Mouse (Mus musculus) urinary bladder, postnatal 25 days (tissue): ENCODE measurements around the gene Stox2.

ENCODE experiments used
- DNase-seq: peaks from one replicate; pipeline ENCODE4 v3.0.0; 2022; ENCODE audit warnings: low spot score

The Stox2 gene

DNA sequence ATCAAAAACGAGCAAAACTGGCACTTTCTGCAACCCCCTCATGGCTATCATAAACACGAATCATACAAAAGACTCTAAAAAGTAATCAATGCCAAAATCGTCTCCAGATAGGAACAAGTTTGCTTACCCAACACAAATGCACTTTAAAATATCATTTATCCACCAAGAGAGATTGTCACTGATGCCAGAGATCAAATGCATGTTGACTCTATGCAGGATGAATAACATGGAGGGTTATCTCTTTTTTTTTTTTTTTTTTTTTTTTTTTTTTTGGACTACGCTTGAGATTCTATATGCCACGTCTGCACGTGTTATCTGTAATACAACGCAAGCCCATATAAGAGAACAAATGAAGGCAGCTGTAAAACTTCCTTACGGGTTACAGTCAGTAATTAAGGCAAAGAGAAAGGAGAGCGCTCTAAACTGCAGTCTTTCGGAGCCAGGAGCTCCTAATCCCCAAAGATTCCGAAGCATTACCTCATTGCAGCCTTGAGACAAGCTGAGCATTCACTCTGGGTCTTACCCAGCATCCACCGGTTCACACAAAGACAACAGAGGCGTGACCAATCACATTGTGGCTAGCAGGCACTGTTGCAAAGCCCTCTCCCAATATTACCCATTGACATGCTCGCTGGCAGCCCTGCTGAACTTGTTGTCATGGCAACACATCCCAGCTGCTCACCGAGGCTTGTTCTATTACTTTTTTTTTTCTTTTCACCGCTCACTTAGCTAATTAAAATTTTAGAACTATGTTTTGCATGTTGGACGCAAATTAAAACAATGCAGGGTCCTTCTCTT is 203.8 kb downstream of the Stox2 start:
- DNase-seq = peak; percentile 14

DNA sequence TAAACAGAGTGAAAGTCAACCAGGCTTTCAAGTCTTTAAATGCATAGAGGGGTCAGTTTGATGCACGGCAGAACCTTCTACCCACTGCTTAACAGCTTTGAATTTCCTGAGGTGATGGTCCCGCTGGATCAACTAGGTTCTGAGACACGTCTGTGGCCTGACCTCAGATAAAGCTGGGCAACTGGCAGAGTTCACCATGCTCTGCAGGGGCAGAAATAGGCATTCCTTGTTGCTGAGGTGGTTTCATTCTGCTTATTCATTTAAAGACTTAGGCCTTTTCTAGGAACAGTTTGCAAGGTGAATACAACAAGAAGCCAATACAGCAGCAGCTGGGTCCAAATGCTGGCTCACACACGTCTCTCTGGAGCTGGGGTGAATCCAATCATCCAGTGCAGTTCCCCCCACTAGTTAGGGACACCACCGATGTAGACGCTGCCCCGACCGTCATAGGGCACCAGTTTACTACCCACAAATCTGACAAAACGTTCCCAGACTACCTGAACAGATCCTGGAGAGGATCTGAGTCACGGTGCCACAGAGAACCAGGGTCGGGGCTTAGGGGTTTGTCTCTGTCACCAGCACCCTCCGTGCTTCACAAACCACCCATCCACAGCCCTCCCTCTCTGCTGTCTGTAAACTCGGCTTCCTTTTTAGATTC is 204.6 kb downstream of the Stox2 start:
- no peak for DNase-seq

DNA sequence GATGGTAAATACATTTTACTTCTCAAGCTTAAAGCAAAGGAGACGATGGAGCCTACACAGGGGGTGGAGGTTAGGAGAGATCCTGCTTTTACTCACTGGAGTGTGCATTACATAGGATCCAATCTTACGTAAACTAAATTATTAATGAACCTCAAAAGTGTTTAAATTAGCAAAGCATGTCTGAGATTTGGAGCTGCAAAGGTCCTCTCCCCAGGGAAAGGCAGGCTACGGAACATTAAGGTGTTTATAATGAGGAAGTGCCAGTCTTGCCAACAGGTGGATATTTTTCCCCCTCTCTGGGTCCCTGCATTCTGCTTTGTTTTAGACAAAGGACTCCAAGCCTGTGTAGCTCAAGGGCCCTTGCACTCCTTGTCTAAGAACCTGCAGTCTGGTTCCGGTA is 205.3 kb downstream of the Stox2 start:
- DNase-seq = no peak

DNA sequence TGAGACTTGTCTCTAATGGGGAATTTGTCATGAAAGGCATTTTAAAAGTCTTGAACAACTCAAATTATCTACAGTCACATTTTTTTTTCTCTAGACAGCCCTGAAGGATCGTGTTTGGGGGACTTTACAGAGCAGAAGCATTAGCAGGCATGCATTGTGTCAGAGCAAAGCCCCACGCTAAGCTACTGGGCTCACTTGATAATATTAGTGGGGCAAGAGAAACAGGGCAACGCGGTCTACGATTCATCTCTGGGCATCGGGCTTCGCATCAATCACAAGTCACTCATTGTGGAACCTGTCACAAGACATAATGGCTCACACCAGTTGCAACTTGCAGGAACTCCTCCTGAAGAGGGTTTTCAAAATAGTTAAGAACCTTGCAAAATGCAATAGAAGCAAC is 205.9 kb downstream of the Stox2 start:
- no peak for DNase-seq

DNA sequence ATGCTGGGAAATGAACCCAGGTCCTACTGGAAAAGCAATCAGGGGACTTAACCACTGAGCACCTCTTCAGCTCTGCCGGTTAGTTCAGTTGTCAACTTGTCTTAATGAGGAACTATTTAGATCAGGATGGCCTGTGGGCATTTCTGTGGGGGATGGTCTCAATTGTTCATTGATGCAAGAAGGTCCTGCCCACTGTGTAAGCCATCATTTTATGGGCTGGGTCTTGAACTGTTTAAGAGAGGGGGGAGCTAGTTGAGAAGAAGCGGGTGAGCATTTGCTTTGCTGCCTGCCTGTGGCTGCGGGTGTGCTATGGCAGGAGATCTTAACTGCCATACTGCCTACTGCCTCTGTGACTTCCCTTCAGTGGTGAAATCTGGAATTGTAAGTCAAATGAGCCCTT is 214.1 kb downstream of the Stox2 start:
- no peak for DNase-seq

DNA sequence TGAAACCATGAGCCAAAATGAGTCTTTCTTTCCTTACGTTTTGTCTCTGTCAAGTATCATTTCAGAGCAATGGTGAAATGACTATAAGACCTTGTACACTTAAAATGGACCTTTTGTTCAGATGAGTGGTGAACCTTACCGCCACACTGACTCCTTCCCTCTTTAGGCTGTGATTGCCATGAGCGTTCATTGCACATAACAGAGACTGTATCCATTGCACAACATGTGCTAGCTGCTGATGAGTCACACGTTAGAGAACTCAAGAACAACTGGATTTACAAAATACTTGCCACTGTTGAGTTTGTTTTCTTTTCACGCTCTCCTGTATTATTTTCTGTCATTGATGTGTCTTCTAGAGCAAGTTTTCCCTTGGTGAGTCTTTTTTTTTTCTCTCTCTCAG is 216.1 kb downstream of the Stox2 start:
- DNase-seq = no peak

DNA sequence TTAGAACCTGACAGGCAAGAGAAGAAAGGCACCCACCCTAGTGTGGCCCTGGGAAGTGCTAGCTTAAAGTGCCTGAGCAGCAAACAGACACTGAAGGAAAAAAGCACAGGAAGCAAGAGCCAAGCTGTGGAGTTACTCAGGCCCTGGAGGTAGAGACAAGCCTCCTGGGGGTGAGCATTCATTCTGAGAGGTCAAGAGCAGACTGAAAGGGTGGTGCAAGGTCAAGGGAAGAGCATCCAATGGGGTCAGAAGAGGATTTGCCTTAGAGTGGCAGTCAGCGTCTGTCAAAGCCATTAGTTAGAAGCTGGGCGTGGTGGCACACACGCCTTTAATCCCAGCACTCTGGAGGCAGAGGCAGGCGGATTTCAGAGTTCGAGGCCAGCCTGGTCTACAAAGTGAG is 224.3 kb downstream of the Stox2 start:
- no peak for DNase-seq

DNA sequence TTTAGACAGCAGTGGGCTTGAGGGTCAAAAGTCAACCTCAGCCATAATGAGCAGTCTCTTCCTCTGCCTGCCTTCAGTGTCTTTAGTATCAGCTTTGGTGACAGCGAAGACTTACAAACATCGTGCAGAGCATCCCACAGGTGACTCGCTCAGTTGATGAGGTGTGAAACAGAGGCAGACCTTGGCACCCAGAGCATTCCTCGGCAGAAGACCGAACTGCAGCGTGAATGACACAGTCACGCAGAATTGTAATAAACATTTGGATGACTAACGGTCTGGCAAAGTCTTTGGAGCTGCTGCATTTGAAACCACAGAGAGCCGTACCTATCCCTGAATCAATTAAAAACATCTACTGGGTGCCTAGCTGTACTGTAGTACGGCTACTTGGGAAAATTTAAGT is 225.0 kb downstream of the Stox2 start:
- no peak for DNase-seq

DNA sequence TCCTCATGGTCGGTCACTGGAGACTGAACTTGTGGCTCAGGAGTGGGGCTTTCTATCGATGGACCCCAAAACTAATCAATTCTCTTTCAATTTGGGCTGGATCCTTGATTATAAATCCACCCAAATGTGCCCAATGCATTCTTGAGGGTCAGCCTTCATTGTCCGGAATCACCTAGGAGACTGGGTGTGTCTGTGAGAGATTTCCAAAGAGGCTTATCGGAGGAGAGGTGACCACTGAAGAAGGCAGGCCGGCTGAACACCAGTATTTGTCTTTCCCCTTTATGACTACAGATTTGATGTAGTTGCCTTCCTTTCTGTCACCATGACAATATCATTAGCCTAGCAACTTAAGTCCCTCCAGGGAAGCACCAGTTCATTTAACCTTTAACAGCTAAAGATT is 225.8 kb downstream of the Stox2 start:
- DNase-seq = no peak

DNA sequence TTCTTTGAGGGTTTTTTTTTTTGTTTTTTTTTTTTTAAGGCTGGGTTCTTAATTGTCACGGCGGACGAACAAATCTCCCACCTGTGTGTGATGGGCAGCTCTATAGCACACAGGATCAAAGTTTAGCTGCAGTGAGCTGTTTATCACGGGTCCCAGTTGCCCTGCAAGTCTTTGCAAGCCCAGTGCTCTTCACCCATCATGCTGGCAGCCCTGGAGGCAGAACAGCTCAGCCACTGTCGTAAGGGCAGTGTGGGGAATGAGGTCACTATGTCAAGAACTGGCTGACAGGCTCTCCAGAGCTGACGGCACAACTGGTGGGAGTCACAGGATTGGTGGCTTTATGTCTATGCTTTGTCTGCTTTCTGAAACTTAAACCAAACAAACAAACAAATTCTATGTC is 227.6 kb downstream of the Stox2 start:
- peak; percentile 13 for DNase-seq

DNA sequence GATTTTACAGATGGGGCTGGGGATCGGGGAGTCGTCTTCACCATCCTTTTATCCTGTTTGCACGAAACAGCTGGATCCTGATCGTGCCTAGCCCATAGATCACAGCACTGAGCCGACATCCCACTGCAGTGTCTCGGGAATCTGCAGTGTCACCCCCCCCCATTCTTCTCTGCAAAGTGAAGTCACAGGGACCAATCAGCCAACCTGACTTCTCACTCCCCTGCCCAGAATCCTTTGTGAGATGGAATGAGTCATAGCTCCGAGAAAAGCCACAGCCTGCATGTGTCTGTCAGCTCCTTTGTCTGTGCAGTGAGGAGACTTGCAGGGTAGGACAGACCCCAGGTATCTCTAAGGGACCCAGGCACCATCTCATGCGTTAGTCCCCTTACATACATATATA is 228.1 kb downstream of the Stox2 start:
- DNase-seq = no peak

DNA sequence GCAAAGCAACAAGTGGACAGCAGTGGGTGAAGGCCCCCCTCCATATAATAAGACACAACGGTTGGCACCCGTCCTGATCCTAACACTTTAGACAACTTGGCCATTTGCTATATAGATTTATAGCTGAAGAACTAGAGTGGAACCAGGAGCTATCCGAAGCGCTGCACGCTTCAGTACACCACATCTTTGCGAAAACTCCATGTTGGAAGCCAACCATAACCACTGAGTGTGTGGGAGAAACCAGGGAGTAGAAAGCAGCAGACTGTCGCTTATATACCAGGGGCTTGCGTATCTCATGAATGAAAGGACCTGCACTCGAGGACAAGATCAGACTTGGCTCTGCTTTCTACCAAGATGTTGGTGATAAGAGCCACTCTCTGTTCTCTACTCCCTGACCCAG is 234.0 kb downstream of the Stox2 start:
- DNase-seq = no peak

DNA sequence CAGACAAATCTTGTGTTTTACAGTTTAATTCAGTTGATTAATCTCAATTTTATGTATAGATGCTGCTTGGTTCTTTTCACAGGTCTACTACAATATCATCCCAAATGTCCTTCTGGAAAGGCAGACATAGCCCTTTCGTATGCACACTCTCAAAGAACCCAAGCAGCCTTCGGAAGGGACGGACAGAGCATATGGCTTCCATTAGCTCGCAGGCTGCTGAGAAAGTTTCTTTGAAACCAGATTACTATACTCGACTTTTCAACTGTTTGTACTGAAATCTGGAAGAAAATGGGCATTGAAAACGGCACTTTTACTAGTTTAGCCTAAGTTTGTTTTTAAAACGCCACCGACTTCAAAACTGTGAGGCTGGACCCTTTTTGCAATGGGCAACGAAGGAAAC is 234.9 kb downstream of the Stox2 start:
- DNase-seq = no peak

DNA sequence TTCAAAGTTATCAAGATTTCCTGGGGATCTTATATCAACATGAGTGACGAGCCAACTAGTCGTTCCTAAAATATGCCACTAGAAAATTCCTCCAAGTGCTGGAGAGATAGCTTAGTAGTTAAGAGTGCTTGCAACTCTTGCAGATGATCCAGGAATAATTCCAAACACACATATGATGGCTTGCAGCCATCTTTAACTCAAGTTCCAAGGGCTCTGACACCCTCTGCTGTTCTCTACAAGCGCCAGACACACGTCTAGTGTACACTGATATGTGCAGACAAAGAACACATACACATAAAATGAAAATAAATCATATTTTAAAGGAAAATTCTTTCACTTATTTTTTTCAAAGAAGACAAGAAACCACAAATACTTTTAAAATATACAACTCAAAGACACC is 237.9 kb downstream of the Stox2 start:
- no peak for DNase-seq

DNA sequence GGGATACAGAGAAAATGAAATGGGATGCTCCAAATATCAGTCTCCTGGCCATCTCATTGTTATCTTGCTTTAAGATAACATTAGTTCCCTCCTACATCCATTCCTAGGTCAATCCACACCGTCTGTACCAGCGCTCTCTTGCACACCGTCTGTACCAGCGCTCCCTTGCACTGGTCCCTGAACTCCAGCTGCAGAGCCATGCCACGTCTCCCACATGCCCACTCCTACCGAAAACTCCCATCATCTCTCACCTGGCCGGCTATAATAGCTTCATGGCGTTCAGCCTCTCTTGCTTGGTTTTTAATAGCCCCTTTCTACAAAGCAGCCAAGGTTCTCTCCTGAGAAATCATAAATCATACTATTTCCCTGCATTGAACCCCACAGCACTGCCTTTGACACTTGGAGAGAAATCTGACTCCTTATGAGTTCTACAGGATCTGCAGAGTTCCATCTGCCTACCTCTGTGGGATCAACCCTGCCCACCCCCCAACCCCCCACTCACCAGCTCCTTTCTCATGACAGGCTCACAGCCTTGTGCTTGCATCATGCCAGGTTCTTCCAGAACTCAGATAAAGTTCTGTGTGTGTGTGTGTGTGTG is 239.4 kb downstream of the Stox2 start:
- no peak for DNase-seq

DNA sequence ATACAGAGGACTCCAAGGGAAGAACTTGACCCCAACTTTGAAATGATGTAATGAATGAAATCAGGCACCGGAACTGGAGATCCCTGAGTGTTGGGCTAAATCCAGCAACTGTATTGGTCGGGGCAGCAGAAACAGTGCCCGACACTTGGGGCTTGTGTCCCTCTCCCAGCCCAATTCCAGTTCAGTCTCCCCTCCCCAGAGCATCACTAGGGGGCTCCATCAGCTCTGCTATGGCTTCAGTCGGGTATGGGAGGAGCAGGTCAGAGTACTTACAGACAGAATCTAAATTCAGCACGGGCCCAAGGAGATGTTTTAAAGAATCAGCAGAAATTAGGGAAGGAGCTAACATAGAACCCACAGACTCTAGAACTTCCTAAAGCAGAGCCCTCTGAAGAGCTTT is 240.7 kb downstream of the Stox2 start:
- no peak for DNase-seq

DNA sequence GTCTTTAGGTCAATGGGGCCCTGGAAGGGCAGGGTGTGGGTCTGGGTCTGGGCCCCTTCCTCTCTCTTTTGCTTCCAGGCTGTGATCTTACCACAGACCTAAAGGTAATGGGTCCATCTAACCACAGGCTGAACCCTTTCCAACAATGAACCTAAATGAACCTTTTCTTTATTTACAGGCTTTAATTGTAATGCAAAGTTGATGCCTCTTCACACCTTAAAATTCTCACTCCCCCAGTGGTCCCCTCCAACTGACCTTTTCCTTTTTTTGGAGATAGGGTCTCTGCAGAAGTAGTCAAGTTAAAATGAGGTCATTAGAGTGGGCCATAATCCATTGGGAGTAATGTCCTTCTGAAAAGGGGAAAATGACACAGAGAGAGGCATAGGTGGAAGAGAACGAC is 249.8 kb downstream of the Stox2 start:
- no peak for DNase-seq

DNA sequence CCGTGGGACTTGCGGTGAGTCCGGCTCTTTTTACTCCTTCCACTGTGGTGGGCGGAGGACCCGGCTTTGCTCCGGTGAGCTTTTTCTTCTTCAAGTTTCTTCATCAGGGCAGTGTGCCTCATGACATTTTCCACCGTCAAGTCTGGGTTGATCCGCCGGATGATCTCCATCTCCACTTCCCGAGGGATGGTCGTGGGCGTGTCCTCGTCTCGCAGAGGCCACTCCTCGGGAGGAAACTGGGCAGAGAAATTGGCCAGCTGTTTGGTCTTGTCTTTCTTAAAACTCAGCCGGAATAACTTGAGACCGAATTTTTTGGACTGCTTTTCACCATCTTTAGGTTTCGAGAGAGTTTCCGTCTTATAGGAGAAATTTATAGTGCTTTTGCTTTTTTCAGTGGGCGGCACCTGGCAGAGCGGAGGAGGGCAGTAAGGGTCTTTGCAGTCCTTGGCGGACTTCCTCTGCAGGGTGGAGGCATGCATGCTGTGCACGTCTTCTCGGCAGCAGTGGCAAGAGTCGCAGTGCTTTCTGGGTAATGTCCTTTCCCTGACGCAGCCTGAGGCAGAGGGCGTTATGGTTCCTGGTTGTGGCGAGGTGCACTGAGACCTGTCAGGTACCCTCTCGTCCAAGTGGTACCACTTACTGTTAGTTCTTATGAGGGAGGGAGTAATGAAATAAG is 252.7 kb downstream of the Stox2 start:
- DNase-seq = no peak

DNA sequence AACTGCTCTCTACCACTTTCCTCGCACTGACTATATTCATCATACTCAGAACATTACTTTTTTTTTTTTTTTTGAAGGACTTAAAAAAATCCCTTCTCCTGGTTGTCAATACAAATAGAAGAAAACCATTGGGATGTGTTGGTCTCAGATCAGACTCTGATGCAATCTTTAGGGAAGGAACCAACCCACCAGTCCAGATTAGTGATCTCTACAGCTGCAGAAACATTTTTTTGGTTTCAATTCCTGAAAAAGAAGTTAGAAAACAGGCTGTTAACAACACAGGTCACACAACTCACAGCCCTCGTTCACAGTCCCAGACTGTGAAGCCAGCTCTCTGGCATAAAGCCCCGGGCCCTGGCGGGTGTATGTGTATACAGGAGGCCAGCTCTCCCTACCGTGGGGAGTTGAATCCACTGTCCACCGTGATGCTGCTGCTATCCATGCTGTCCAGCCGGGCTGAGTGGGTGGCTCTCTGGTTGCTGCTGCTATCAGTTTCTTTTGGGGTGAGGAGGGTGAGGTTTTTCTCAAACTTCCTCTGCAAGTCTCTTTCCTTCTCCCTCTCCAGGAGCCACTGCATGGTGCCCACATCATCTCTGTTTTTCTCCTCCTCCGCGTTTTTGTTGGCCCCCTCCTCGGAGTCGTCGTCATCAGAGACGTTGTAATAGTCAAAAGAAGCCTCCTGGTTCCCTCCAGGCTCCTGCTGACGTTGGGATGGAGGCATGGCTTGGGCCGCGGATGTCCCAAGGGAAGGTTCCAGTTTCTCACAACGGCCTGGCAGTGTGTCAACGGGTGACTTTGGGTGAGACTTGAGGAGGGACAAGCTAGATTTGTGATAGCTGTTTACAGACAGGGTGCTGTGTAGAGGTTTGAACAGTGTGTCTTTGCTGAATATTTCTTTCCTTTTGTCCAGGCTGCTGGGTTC is 254.5 kb downstream of the Stox2 start:
- no peak for DNase-seq

DNA sequence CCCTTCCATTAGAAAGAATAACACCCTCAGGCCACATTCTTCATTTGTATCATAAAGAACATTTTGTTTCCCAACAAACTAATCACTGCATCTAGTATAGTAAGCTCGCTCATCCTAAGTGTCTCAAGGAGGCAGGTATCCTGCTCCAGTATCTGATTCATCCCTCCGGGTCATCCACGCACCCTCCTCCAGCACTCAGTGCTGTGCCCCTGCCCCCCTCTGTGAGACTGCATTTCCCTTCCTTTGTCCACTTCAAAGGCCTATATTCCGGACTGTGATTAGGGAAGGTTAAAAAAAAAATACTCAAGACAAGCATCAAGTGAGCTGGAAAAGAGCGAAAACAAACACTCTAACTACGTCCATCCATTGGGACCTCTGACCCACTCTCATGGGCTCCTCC is 260.8 kb downstream of the Stox2 start:
- no peak for DNase-seq

DNA sequence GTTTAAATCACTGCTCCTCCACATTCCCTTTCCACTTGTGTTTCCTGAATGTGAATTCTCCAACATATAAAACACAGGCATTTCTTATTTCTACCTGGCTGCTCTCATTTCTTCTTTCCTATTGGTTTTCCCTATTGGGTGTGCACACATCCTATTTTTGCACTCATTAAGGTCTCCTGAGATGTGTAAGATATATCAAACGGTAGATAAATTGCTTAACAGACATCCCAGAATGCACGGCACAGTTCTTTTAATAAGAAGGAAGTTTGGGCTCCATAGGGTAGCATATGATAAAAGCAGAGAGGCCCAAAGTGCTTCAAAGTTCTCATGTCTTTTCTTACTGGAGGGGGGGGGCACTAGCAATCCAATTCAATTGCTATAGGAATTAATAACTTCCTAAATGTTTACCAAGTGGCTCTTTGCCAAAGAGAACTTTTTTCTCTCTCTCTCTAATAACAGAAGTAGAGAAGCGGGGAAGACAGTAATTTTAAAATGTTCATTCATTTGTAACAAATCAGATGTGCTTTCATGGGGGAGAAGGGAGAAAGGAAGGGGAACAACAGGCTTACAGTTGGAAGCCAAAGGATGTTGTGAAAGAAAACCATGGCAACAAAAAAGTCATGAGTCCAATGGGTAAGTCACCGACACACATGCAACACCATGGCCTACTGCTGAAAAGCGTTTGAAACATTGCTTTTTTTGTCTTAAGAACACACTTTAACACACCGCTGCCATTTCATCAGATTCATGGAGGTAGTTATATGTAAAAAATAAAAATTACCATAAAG is 263.2 kb downstream of the Stox2 start:
- DNase-seq = no peak
